Mouse (Mus musculus): Measurements from ENCODE around the gene Glis1. TPM values are rescaled to one million over a fixed set of nuclear protein-coding genes. Genes with fewer than 3 reads are reported as not detected.

Glis1 gene
- total RNA-seq, 1 experiment from 2014 or later: 0.79 TPM

Small RNAs within 50 kb of the gene (microRNA-seq; reads per million reads assigned to microRNA genes)
- gene Gm24804: 0 reads per million in 2 experiments

Other genes with a start within 250 kb of the Glis1 start
- 0.30 TPM in 1 of 2 replicates, not detected in the other for gene Ldlrad1, start 225.4 kb upstream of the Glis1 start, total RNA-seq (2021)
- gene Lrrc42, start 181.1 kb upstream of the Glis1 start, total RNA-seq (2021): 36.0 and 46.9 TPM in 2 replicates
- 18.1 and 26.8 TPM in 2 replicates for gene Hspb11, start 181.0 kb upstream of the Glis1 start, total RNA-seq (2021)
- gene Dio1, start 127.4 kb upstream of the Glis1 start, total RNA-seq (2021): 2.5 TPM in 1 of 2 replicates, not detected in the other
- 85.7 and 117 TPM in 2 replicates for gene Yipf1, start 120.2 kb upstream of the Glis1 start, total RNA-seq (2021)
- 12.3 and 14.2 TPM in 2 replicates for gene Ndc1, start 66.8 kb upstream of the Glis1 start, total RNA-seq (2021)
- gene Dmrtb1, start 249.6 kb downstream of the Glis1 start, total RNA-seq (2021): not detected in 2 replicates